21 mouse cellular contexts compared by ENCODE assay signal in the genomic region with DNA sequence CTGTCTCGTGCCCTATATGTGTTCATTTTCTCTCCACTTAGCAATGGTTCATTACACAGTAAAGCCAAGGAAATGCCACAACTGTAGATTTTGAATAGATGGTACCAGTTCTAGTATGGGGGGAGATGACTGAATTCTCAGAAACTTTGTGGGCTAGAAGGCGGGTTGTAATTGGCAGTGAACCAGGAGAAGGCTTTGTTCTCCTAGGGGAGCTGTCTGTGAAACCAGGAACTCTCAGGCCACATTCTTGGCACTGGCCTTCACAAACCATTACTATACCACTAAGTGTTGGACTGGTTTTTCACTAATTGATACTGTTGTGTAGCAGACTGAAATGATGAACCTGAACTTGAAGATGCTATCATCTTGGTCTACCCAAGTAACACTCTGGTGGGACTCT.
DNase-seq lines count a peak whose midpoint lies in the region; ATAC-seq and TF ChIP-seq lines count a peak whose summit lies in the region.
"Had no signal": no experiment of that assay in that cellular context is flagged by ENCODE, and none has a peak within 500 bp of the region (broad histone marks: within the 10 kb centered on the region; RNA-seq: fewer than 3 reads in every experiment).

No protein-coding gene starts in this region.

- H3K36me3 ChIP-seq in embryonic facial prominence, embryonic 14.5 days (ENCODE audit: control insufficient read depth, insufficient read depth, low read length), result no peaks in the 10 kb centered on the region
- H3K36me3 ChIP-seq in embryonic facial prominence, embryonic 10.5 days (replicated peaks), result no peaks in the 10 kb centered on the region
- no peaks in the 10 kb centered on the region for H3K36me3 ChIP-seq in hindbrain, embryonic 14.5 days (replicated peaks; ENCODE audit: control insufficient read depth, insufficient read depth)
- no peaks in the 10 kb centered on the region for H3K36me3 ChIP-seq in hindbrain, embryonic 10.5 days
- H3K36me3 ChIP-seq in neural tube, embryonic 14.5 days (ENCODE audit: control insufficient read depth, insufficient read depth, low read length), result no peaks in the 10 kb centered on the region
- no peaks in the 10 kb centered on the region for H3K36me3 ChIP-seq in hindbrain, postnatal 0 days (ENCODE audit: insufficient read depth, low read length)
- H3K36me3 ChIP-seq: embryonic facial prominence, embryonic 12.5 days; heart, embryonic 12.5 days; intestine, embryonic 15.5 days had no signal

- no peak overlapping the region for H3K9ac ChIP-seq in embryonic facial prominence, embryonic 14.5 days (ENCODE audit: low read depth, low read length)
- H3K9ac ChIP-seq in hindbrain, embryonic 14.5 days, result no peak overlapping the region
- no peak overlapping the region for H3K9ac ChIP-seq in neural tube, embryonic 14.5 days (replicated peaks; ENCODE audit: low read depth, low read length)
- H3K9ac ChIP-seq in hindbrain, postnatal 0 days (replicated peaks; ENCODE audit: low read length), result no peak overlapping the region
- H3K9ac ChIP-seq: embryonic facial prominence, embryonic 12.5 days; forebrain, postnatal 0 days; heart, embryonic 12.5 days; intestine, embryonic 15.5 days had no signal

- no peaks in the 10 kb centered on the region for H3K9me3 ChIP-seq in embryonic facial prominence, embryonic 14.5 days (ENCODE audit: control insufficient read depth, low read length)
- H3K9me3 ChIP-seq in embryonic facial prominence, embryonic 10.5 days, result no peaks in the 10 kb centered on the region
- H3K9me3 ChIP-seq in hindbrain, embryonic 14.5 days (ENCODE audit: control insufficient read depth, low read length), result no peaks in the 10 kb centered on the region
- no peaks in the 10 kb centered on the region for H3K9me3 ChIP-seq in hindbrain, embryonic 10.5 days
- H3K9me3 ChIP-seq in neural tube, embryonic 14.5 days (ENCODE audit: control insufficient read depth, low read length), result no peaks in the 10 kb centered on the region
- H3K9me3 ChIP-seq in hindbrain, postnatal 0 days (ENCODE audit: low read length), result no peaks in the 10 kb centered on the region
- H3K9me3 ChIP-seq: embryonic facial prominence, embryonic 12.5 days; heart, embryonic 12.5 days; intestine, embryonic 15.5 days had no signal

- intact Hi-C loops in heart, postnatal 14 days (cut with DNase I), result no loop called here

- 70% methylated on average over 2 of the region's 2 CpGs for WGBS in embryonic facial prominence, embryonic 14.5 days
- 87% methylated on average over 2 of the region's 2 CpGs for WGBS in embryonic facial prominence, embryonic 10.5 days
- WGBS in hindbrain, embryonic 14.5 days, result 60% methylated on average over 2 of the region's 2 CpGs
- WGBS in hindbrain, embryonic 10.5 days, result 90% methylated on average over 2 of the region's 2 CpGs
- WGBS in neural tube, embryonic 14.5 days, result 69% methylated on average over 2 of the region's 2 CpGs
- 41% methylated on average over 2 of the region's 2 CpGs for WGBS in hindbrain, postnatal 0 days

- no peaks in the 10 kb centered on the region for H3K27me3 ChIP-seq in embryonic facial prominence, embryonic 14.5 days (replicated peaks; ENCODE audit: control insufficient read depth, insufficient read depth, low read length)
- H3K27me3 ChIP-seq in embryonic facial prominence, embryonic 10.5 days (replicated peaks; ENCODE audit: low read depth, poor library complexity, severe bottlenecking), result no peaks in the 10 kb centered on the region
- no peaks in the 10 kb centered on the region for H3K27me3 ChIP-seq in hindbrain, embryonic 14.5 days (ENCODE audit: control insufficient read depth, insufficient read depth, low read length)
- H3K27me3 ChIP-seq in hindbrain, embryonic 10.5 days (ENCODE audit: insufficient read depth, poor library complexity, severe bottlenecking), result no peaks in the 10 kb centered on the region
- no peaks in the 10 kb centered on the region for H3K27me3 ChIP-seq in neural tube, embryonic 14.5 days (ENCODE audit: control insufficient read depth, insufficient read depth, low read length)
- no peaks in the 10 kb centered on the region for H3K27me3 ChIP-seq in hindbrain, postnatal 0 days (ENCODE audit: insufficient read depth, low read length)
- H3K27me3 ChIP-seq: embryonic facial prominence, embryonic 12.5 days; heart, embryonic 12.5 days; intestine, embryonic 15.5 days had no signal

- no peak overlapping the region for H3K4me2 ChIP-seq in embryonic facial prominence, embryonic 14.5 days (ENCODE audit: low read depth, low read length)
- H3K4me2 ChIP-seq in hindbrain, embryonic 14.5 days (replicated peaks), result no peak overlapping the region
- no peak overlapping the region for H3K4me2 ChIP-seq in neural tube, embryonic 14.5 days (ENCODE audit: low read depth, low read length)
- H3K4me2 ChIP-seq in hindbrain, postnatal 0 days (ENCODE audit: low read depth, low read length), result no peak overlapping the region
- H3K4me2 ChIP-seq: embryonic facial prominence, embryonic 12.5 days; heart, embryonic 12.5 days; intestine, embryonic 15.5 days had no signal

- no peak overlapping the region for H3K27ac ChIP-seq in embryonic facial prominence, embryonic 14.5 days (replicated peaks; ENCODE audit: low read depth, low read length)
- no peak overlapping the region for H3K27ac ChIP-seq in embryonic facial prominence, embryonic 10.5 days (replicated peaks)
- H3K27ac ChIP-seq in hindbrain, embryonic 14.5 days, result no peak overlapping the region
- no peak overlapping the region for H3K27ac ChIP-seq in hindbrain, embryonic 10.5 days
- no peak overlapping the region for H3K27ac ChIP-seq in neural tube, embryonic 14.5 days (ENCODE audit: low read depth, low read length)
- no peak overlapping the region for H3K27ac ChIP-seq in hindbrain, postnatal 0 days
- H3K27ac ChIP-seq: embryonic facial prominence, embryonic 12.5 days; intestine, embryonic 15.5 days had no signal

- peak; percentile 60 for DNase-seq in embryonic facial prominence, embryonic 14.5 days (ENCODE audit: low spot score)
- no peak for DNase-seq in embryonic facial prominence, embryonic 10.5 days (ENCODE audit: low spot score)
- DNase-seq in hindbrain, embryonic 14.5 days (ENCODE audit: low spot score), result no peak
- DNase-seq in hindbrain, embryonic 10.5 days (ENCODE audit: low spot score), result no peak
- no peak for DNase-seq in neural tube, embryonic 10.5 days (ENCODE audit: extremely low spot score, low spot score)
- peak; percentile 39 for DNase-seq in hindbrain, postnatal 0 days (ENCODE audit: low spot score)
- DNase-seq in heart, postnatal 14 days, result no peak
- DNase-seq: adrenal gland, adult 8-10 months; adrenal gland, postnatal 36 days; cerebellum, adult 11 months; cerebellum, adult 8-10 months; cerebellum, postnatal 14 days; embryo, embryonic 11 days; forebrain, postnatal 0 days; gastrocnemius, postnatal 14 days; heart, postnatal 36 days; kidney, adult 2 months had no signal

- peaks cover 15% of the 10 kb centered on the region for H3K4me1 ChIP-seq in embryonic facial prominence, embryonic 14.5 days (ENCODE audit: control insufficient read depth, insufficient read depth, low read length)
- no peaks in the 10 kb centered on the region for H3K4me1 ChIP-seq in embryonic facial prominence, embryonic 10.5 days
- H3K4me1 ChIP-seq in hindbrain, embryonic 14.5 days (replicated peaks; ENCODE audit: control insufficient read depth, insufficient read depth, low read length), result no peaks in the 10 kb centered on the region
- H3K4me1 ChIP-seq in hindbrain, embryonic 10.5 days (replicated peaks), result peaks cover 7% of the 10 kb centered on the region
- H3K4me1 ChIP-seq in neural tube, embryonic 14.5 days (ENCODE audit: control insufficient read depth, insufficient read depth, low read length), result no peaks in the 10 kb centered on the region
- peaks cover 5% of the 10 kb centered on the region for H3K4me1 ChIP-seq in hindbrain, postnatal 0 days (ENCODE audit: insufficient read depth, low read length)
- H3K4me1 ChIP-seq: embryonic facial prominence, embryonic 12.5 days; heart, embryonic 12.5 days; intestine, embryonic 15.5 days had no signal

- H3K4me3 ChIP-seq in embryonic facial prominence, embryonic 14.5 days (ENCODE audit: low read depth, low read length), result no peak overlapping the region
- H3K4me3 ChIP-seq in embryonic facial prominence, embryonic 10.5 days, result no peak overlapping the region
- no peak overlapping the region for H3K4me3 ChIP-seq in hindbrain, embryonic 14.5 days (replicated peaks; ENCODE audit: low read length)
- H3K4me3 ChIP-seq in hindbrain, embryonic 10.5 days, result no peak overlapping the region
- H3K4me3 ChIP-seq in neural tube, embryonic 14.5 days (ENCODE audit: low read depth, low read length), result no peak overlapping the region
- H3K4me3 ChIP-seq in hindbrain, postnatal 0 days (ENCODE audit: low read length), result no peak overlapping the region
- H3K4me3 ChIP-seq: embryonic facial prominence, embryonic 12.5 days; heart, embryonic 12.5 days; intestine, embryonic 15.5 days had no signal

- TF ChIP-seq CTCF in hindbrain, postnatal 0 days (IDR thresholded peaks at IDR 0.05; ENCODE audit: low read depth), result no peak

- no peak; the same call in 1 of the 2 replicates for ATAC-seq in embryonic facial prominence, embryonic 14.5 days (ENCODE audit: low read depth)
- ATAC-seq in hindbrain, embryonic 14.5 days (ENCODE audit: low FRiP score), result peak; percentile 56; the same call in 1 of the 2 replicates
- ATAC-seq in neural tube, embryonic 14.5 days (ENCODE audit: low read depth), result 0 out of 2 replicates have a peak, but pooled peaks have one; percentile 35
- ATAC-seq in hindbrain, postnatal 0 days, result peak; percentile 37
- ATAC-seq: forebrain, postnatal 0 days; intestine, embryonic 15.5 days had no signal

Comparison
In these comparisons a context has a peak if more than half of its experiments do, and no peak if none do; other contexts are left out.
1. DNase-seq: peak in embryonic facial prominence, embryonic 14.5 days (single experiment) and hindbrain, postnatal 0 days (single experiment); none in embryonic facial prominence, embryonic 10.5 days (single experiment), hindbrain, embryonic 14.5 days (single experiment), hindbrain, embryonic 10.5 days (single experiment), neural tube, embryonic 10.5 days (single experiment) and heart, postnatal 14 days (0 of 2).